Mouse (Mus musculus) bone marrow macrophage, adult 2 months (primary cell): ENCODE results near the gene Rgs7bp. TPM values are rescaled to one million over a fixed set of nuclear protein-coding genes. Genes with fewer than 3 reads are reported as not detected.
A peak's percentile ranks its signal among the peaks of the same experiment; 100 is the strongest.

Experiments
- H3K27ac ChIP-seq: 2 replicates; pipeline ENCODE4 v1.5.1; 2012; ENCODE audit warnings: low read depth, low read length; ENCODE audit not compliant: insufficient read depth
- H3K4me1 ChIP-seq: 2 replicates; pipeline ENCODE4 v1.6.1; 2012; ENCODE audit warnings: low read length; ENCODE audit not compliant: control insufficient read depth, insufficient read depth
- H3K4me3 ChIP-seq: 2 replicates; pipeline ENCODE4 v1.5.1; 2012; ENCODE audit warnings: mild to moderate bottlenecking, low read length, moderate library complexity; ENCODE audit not compliant: insufficient read depth
- CTCF ChIP-seq: IDR thresholded peaks from 2 replicates; pipeline ENCODE4 v1.5.1; 2012; ENCODE audit warnings: low read depth, mild to moderate bottlenecking, low read length, moderate library complexity
- POLR2A ChIP-seq: IDR thresholded peaks from 2 replicates; pipeline ENCODE4 v1.6.1; 2012; ENCODE audit warnings: mild to moderate bottlenecking, low read depth, low read length, borderline replicate concordance
- polyA plus RNA-seq: library from polyadenylated mRNA; stranded (reverse); fragments of >200 nt; gene quantifications from 2 replicates; pipeline ENCODE4 v1.2.4, GENCODE M21; 2012; ENCODE audit not compliant: missing spikeins, insufficient read depth, insufficient read length

Rgs7bp gene
- polyA plus RNA-seq, 1 experiment: 0.11 TPM

GRCm38 (mm10) chr13:105053618-105054017 is 1.1 kb downstream of the Rgs7bp start:
- peak overlapping the region; percentile 70 for H3K4me3 ChIP-seq
- TF ChIP-seq CTCF (no peak), POLR2A (no peak)
- H3K4me1 ChIP-seq: peaks cover 10% of the 10 kb centered on the region
- no peak overlapping the region for H3K27ac ChIP-seq

- TF ChIP-seq POLR2A (no peak), CTCF (no peak)
- peaks cover 14% of the 10 kb centered on the region for H3K4me1 ChIP-seq
- no peak overlapping the region for H3K27ac ChIP-seq
- no peak overlapping the region for H3K4me3 ChIP-seq
Measured at GRCm38 (mm10) chr13:105051432-105051831, 3.3 kb downstream of the Rgs7bp start.

- Histone ChIP-seq H3K4me3 (no peak overlapping the region), H3K27ac (no peak overlapping the region), H3K4me1 (peaks cover 10% of the 10 kb centered on the region)
- TF ChIP-seq CTCF (no peak), POLR2A (no peak)
Measured at GRCm38 (mm10) chr13:105048662-105049061, 6.1 kb downstream of the Rgs7bp start.

DNA sequence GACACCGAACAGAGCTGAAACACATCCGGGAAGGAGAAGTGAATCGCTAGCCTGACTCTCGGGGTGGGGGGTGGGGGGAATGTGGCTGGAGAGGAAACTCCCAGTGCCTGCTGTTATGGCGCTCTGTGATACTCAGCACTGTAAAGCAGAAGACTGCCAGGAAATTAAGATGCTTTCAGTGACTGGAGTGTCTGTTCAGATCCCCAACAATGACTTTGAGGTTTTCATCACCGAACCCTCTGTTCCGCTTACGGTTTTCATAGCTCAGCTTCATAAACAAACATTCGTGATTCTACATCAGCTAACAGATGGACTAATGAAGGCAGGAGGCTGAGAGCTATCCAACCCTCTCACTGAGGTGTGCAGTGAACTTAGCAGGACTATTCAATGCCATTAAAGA is 7.4 kb downstream of the Rgs7bp start:
- Histone ChIP-seq H3K27ac (no peak overlapping the region), H3K4me1 (peaks cover 10% of the 10 kb centered on the region), H3K4me3 (peak overlapping the region; percentile 32)
- TF ChIP-seq CTCF (no peak), POLR2A (no peak)

GRCm38 (mm10) chr13:105043882-105044281 is 10.8 kb downstream of the Rgs7bp start:
- TF ChIP-seq POLR2A (no peak), CTCF (no peak)
- H3K4me1 ChIP-seq: peaks cover 4% of the 10 kb centered on the region
- H3K27ac ChIP-seq: no peak overlapping the region
- H3K4me3 ChIP-seq: no peak overlapping the region

- no peaks in the 10 kb centered on the region for H3K4me1 ChIP-seq
- no peak for TF ChIP-seq POLR2A
- no peak for TF ChIP-seq CTCF
- H3K27ac ChIP-seq: no peak overlapping the region
- no peak overlapping the region for H3K4me3 ChIP-seq
Measured at GRCm38 (mm10) chr13:105038334-105038733, 16.4 kb downstream of the Rgs7bp start.

GRCm38 (mm10) chr13:105037816-105038215 is 16.9 kb downstream of the Rgs7bp start:
- no peak overlapping the region for H3K4me3 ChIP-seq
- no peaks in the 10 kb centered on the region for H3K4me1 ChIP-seq
- TF ChIP-seq POLR2A (no peak), CTCF (no peak)
- H3K27ac ChIP-seq: no peak overlapping the region

DNA sequence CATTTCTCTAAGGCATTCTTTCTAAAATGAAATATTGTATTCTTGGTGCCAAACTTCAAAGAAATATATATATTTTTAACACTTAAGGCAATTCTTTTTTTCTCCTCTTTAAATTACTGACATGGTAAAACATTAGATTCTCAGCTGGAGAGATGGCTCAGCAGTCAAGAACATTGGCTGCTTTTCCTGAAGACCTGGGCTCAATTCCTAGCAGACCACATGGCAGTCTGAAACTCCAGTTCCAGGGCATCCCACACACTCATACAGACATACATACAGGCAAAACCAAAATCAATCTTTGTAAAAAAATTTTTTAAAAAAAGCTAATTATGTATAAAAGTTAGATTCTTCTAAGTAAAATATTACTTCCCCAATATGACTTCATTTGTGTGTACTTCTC is 22.8 kb downstream of the Rgs7bp start:
- Histone ChIP-seq H3K4me3 (no peak overlapping the region), H3K27ac (no peak overlapping the region), H3K4me1 (peaks cover 7% of the 10 kb centered on the region)
- TF ChIP-seq POLR2A (no peak), CTCF (no peak)

GRCm38 (mm10) chr13:105028276-105028675 is 26.5 kb downstream of the Rgs7bp start:
- H3K27ac ChIP-seq: no peak overlapping the region
- peaks cover 7% of the 10 kb centered on the region for H3K4me1 ChIP-seq
- no peak overlapping the region for H3K4me3 ChIP-seq
- no peak for TF ChIP-seq CTCF
- TF ChIP-seq POLR2A: no peak

DNA sequence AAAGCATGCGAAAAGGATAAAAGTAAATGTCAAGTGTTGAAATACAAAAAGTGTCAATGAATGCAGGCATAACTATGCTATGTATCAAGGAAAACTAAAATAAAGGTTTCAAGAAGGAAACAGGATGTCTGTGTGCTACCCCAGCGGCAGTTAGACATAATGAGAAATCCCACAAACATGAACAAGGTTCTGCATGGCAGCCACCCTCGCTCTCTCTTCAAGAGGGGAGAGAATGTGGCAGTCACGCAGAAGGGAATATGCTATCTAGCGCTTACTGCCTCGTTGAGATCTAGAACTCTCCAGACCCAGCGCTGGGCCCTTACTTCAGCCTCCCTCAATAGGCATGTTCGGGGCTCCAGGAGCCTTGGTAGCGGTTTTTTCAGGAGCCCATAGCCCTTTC is 38.2 kb downstream of the Rgs7bp start:
- Histone ChIP-seq H3K27ac (no peak overlapping the region), H3K4me3 (no peak overlapping the region), H3K4me1 (no peaks in the 10 kb centered on the region)
- TF ChIP-seq POLR2A (no peak), CTCF (no peak)
